Mouse (Mus musculus): ENCODE measurements around the gene Nrg4. TPM values are rescaled to one million over a fixed set of nuclear protein-coding genes. Genes with fewer than 3 reads are reported as not detected.
A peak's percentile ranks its signal among the peaks of the same experiment; 100 is the strongest.

The Nrg4 gene
- 1 to 10 TPM in 1 of 2 experiments, under 1 TPM in 1; 0.97 to 1.3 TPM for total RNA-seq (2021)
- long read RNA-seq, experiment 1, partial matches to known transcripts = 0 of 2 reads
- long read RNA-seq, experiment 1, other reads (novel, unspliced or antisense) = 2 of 2 reads
- long read RNA-seq, experiment 2 = 0 reads

DNA sequence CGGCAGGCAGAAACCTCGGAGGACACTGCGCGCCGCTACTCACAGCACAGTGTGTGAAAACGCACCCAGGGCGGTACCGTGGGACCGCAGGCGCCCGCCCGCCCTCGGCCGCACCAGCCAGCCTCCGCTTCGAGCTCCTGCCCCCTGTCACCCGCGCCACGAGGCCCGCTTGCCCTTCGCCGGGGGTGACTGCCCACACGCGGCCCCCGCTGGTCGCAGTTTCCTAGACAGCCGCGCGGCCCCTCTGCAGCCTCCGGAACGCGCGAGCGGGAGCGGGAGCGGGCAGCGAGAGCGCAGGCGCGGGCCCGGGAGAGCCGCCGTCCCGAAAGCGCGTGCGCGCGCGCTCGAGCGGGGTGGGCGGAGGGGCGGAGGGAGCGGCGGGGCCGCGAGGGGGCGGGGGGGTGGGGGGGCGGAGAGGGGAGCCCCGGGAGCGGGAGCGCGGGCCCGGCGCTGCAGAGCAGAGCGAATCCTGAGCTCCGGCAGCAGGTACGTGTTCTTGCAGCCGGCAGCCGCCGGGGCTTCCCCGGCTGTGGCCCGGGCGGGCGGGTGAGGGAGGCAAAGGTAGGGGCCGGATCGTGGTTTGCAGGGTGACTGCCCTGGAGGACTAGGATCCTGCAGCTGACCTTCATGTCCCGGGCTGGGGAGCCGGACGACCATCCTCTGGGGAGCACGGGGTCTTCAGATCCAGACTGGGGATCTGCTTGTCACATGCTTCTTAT lies at the start of gene Nrg4, which contains the start of gene Tmem266:
TSS of gene Nrg4 (minus strand) at position 330 of the 719 bp plus-strand sequence.
TSS of gene Tmem266 (plus strand) at position 399 of the 719 bp plus-strand sequence.
- H3K27ac ChIP-seq = peak within 1 kb of the TSS; percentile 93
- peak within 1 kb of the TSS; percentile 86 for H3K4me3 ChIP-seq
- TF ChIP-seq CTCF (conservative IDR thresholded peaks at IDR 0.05) = no peak
- DNase-seq (ENCODE audit: low spot score in 2 of 2) = peak; percentile 64 to 77

GRCm38 (mm10) chr9:55371908-55372307 lies 45.3 kb upstream of the Nrg4 start:
- no peak overlapping the region for H3K4me3 ChIP-seq
- no peak overlapping the region for H3K27ac ChIP-seq
- TF ChIP-seq CTCF (conservative IDR thresholded peaks at IDR 0.05) = no peak
- DNase-seq (ENCODE audit: low spot score in 2 of 2) = no peak

DNA sequence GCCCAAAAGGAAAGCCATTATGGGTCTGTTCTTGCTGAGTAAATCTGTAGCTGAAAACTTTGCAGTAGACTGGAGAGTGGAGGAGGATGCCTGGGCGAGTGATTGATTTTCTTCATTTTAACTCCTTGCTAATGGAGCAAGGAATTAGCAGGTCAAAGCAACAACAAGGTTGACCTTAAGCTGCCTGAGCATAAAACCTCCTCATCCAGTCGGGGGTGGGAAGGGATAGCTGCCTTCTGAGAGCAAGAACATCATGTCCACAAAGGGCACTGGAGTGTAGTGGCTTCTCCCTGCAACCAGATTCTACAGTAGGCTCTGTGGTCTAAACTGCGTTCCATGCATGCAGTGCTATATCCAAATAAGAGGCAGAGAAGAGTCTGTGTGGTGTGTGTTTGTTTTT lies 41.4 kb upstream of the Nrg4 start:
- H3K27ac ChIP-seq = no peak overlapping the region
- peak in 1 of 2 experiments; percentile 0 for DNase-seq (ENCODE audit: low spot score in 2 of 2)
- no peak overlapping the region for H3K4me3 ChIP-seq
- no peak for TF ChIP-seq CTCF (conservative IDR thresholded peaks at IDR 0.05)

DNA sequence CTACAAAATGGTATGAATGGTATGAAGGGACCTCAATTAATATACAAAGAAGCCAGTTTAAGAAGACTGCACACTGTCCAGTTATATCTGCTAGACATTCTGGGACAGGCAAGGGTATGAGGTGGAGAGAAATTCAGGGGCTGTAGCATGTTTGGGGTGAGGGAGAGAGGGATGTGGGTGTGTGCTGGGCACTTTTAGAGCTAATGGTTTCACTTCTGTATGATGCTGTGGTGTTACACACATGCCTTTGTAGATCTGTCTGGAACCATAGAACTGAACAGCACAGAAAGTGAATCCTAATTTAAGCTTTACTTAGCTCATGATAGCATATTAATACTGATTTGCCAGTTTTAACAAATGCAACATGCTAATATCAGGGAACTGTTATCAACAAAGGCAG lies 37.1 kb upstream of the Nrg4 start:
- no peak overlapping the region for H3K27ac ChIP-seq
- H3K4me3 ChIP-seq = no peak overlapping the region
- DNase-seq (ENCODE audit: low spot score in 2 of 2) = no peak
- TF ChIP-seq CTCF (conservative IDR thresholded peaks at IDR 0.05) = no peak

- TF ChIP-seq CTCF (conservative IDR thresholded peaks at IDR 0.05) = no peak
- Histone ChIP-seq H3K4me3 (no peak overlapping the region), H3K27ac (no peak overlapping the region)
- DNase-seq (ENCODE audit: low spot score in 2 of 2) = no peak
Measured at GRCm38 (mm10) chr9:55361969-55362368, 35.3 kb upstream of the Nrg4 start.

- TF ChIP-seq CTCF (conservative IDR thresholded peaks at IDR 0.05) = no peak
- no peak for DNase-seq (ENCODE audit: low spot score in 2 of 2)
- Histone ChIP-seq H3K27ac (no peak overlapping the region), H3K4me3 (no peak overlapping the region)
Measured at GRCm38 (mm10) chr9:55360861-55361260, 34.2 kb upstream of the Nrg4 start.

DNA sequence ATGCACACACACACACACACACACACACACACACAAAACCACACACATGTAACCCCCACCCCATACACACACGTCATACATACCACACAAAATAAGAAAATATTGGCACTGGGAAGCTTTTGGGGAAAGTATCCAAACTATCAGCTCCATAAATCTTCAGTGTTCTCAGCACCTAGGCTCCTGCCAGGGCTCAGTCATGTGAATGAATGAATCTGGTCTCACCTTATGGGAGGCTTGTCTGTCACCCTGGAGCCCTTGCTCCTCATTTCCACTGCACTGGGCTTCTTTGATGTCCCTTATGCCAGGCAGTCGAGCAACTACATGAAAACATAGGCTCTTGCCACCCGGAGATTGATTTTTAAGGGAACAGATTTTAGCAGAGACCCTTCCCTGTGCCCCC lies 33.7 kb upstream of the Nrg4 start:
- H3K4me3 ChIP-seq = no peak overlapping the region
- DNase-seq (ENCODE audit: low spot score in 2 of 2) = no peak
- no peak for TF ChIP-seq CTCF (conservative IDR thresholded peaks at IDR 0.05)
- no peak overlapping the region for H3K27ac ChIP-seq

DNA sequence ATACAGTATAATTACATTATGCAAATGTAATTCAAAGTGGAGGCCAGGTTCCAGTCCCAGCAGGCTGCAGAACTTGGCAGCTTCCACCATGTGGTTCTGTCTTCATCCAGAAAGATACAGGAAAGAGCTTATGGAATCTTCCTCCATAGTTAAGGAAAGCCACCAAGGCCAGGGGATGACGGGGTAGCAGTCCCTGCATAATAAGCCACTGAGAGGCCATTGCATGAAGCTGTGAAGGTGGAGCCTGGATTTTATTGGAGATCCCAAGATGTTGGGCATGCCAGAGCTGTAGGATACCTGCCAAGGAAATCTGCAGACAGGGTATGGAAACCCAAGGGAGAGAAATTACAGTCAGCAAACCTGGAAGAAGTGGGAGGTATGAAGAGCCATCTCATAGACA lies 30.5 kb upstream of the Nrg4 start:
- DNase-seq (ENCODE audit: low spot score in 2 of 2) = no peak
- Histone ChIP-seq H3K27ac (no peak overlapping the region), H3K4me3 (no peak overlapping the region)
- no peak for TF ChIP-seq CTCF (conservative IDR thresholded peaks at IDR 0.05)

GRCm38 (mm10) chr9:55355270-55355834 lies 28.7 kb upstream of the Nrg4 start:
- Histone ChIP-seq H3K4me3 (no peak overlapping the region), H3K27ac (no peak overlapping the region)
- no peak for DNase-seq (ENCODE audit: low spot score in 2 of 2)
- no peak for TF ChIP-seq CTCF (conservative IDR thresholded peaks at IDR 0.05)

DNA sequence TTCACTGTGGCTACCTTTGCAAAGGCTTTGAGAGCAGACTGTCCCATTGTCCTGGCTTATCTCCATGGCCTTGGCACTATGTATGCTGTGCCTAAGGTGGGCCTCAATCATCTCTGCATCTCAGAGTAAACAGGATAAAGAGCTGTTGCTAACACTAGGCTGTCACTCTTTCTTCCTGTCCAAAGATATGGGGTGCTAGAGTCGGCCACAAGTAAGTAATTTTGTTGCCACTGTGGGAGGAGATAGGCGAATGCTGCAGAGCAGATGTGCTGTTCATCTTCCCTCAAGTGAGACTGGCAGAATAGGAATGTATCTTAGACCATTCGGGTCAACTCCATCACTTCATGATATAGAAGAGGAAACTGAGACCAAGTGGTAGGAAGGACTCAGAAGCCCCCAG lies 28.0 kb upstream of the Nrg4 start:
- no peak for TF ChIP-seq CTCF (conservative IDR thresholded peaks at IDR 0.05)
- Histone ChIP-seq H3K4me3 (no peak overlapping the region), H3K27ac (no peak overlapping the region)
- no peak for DNase-seq (ENCODE audit: low spot score in 2 of 2)

DNA sequence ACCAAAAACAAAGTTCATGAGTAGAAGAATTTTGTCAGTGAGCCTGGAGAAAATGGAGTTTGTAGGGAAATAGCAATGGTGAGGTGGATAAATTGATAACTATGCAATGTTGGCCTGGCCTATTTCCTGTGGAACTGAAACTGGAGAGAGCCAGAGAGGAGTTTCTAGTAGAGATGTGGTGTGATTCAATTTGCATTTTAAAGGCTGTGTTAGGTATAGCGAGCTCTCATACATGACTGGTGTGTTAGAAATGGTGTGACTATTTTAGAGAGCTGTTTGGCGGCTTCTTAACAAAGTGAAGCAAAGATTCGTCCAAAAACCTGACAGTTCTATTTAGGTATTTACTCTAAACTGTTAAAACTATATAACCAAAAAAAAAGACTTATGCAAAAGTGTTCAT lies 22.0 kb upstream of the Nrg4 start:
- no peak overlapping the region for H3K4me3 ChIP-seq
- TF ChIP-seq CTCF (conservative IDR thresholded peaks at IDR 0.05) = no peak
- H3K27ac ChIP-seq = no peak overlapping the region
- DNase-seq (ENCODE audit: low spot score in 2 of 2) = no peak

GRCm38 (mm10) chr9:55345332-55345731 lies 18.7 kb upstream of the Nrg4 start:
- Histone ChIP-seq H3K27ac (no peak overlapping the region), H3K4me3 (no peak overlapping the region)
- no peak for TF ChIP-seq CTCF (conservative IDR thresholded peaks at IDR 0.05)

DNA sequence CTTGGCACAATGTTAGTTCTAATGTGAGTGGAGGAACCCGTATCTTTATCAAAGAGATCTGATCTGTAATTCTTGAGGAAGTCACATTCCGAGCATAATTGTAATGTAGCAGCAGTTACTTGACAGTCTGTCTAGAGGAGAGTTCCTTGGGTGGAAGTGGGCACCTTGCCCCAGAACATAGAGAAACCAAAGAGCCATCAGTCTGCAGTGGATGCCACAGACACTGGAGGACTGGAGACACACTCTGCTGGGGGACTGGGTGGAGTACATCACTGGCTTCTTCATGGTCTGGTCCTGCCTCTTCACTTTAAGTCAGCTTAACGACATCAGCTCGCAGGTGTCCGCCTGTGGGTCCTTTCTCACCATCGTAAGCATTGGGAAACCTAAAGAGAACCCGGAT lies 17.5 kb upstream of the Nrg4 start:
- no peak overlapping the region for H3K27ac ChIP-seq
- no peak for TF ChIP-seq CTCF (conservative IDR thresholded peaks at IDR 0.05)
- DNase-seq (ENCODE audit: low spot score in 2 of 2) = no peak
- no peak overlapping the region for H3K4me3 ChIP-seq

More at GRCm38 (mm10) chr9:55345332-55345731, 18.7 kb upstream of the Nrg4 start:
- no peak for DNase-seq (ENCODE audit: low spot score in 2 of 2)

DNA sequence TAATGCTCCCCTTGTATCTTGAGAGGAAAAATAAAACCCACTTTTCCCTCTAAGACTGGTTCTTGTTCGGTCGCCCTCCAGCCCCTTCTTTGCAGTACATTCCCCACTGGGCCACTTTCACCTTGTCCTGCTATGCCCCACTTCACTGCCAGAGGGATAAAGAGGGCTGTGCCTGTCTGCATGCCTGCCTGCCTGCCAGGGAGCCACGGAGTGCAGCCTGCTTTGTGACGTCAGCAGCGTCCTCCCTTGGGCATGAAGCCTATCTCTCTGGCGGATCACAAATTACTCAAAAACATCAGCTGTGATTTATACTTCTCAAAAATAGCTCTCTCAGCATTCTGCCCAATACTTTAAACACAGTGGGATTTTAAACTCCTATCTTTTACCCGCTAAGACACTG lies 6.3 kb upstream of the Nrg4 start:
- peak; percentile 38 to 56 for DNase-seq (ENCODE audit: low spot score in 2 of 2)
- Histone ChIP-seq H3K27ac (no peak overlapping the region), H3K4me3 (peak overlapping the region; percentile 6; the same call in 1 of the 2 replicates)
- TF ChIP-seq CTCF (conservative IDR thresholded peaks at IDR 0.05) = peak; percentile 35

Data from layer of hippocampus, adult 2 months (tissue).